10 mouse cellular contexts compared by ENCODE assay signal in genomic region chr17:79982548-79982947, GRCm38 (mm10).
DNase-seq lines count a peak whose midpoint lies in the region; ATAC-seq and TF ChIP-seq lines count a peak whose summit lies in the region.
"Had no signal": no experiment of that assay in that cellular context is flagged by ENCODE, and none has a peak within 500 bp of the region (broad histone marks: within the 10 kb centered on the region; RNA-seq: fewer than 3 reads in every experiment).

No protein-coding gene starts in this region.

- no peak for TF ChIP-seq EP300 in stomach, postnatal 0 days (optimal IDR thresholded peaks at IDR 0.05)

- H3K4me2 ChIP-seq in hindbrain, postnatal 0 days (ENCODE audit: low read depth, low read length): no peak overlapping the region
- H3K4me2 ChIP-seq in hindbrain, embryonic 14.5 days (replicated peaks): no peak overlapping the region
- H3K4me2 ChIP-seq in intestine, embryonic 15.5 days (replicated peaks): peak overlapping the region; percentile 34
- no peak overlapping the region for H3K4me2 ChIP-seq in stomach, postnatal 0 days (replicated peaks; ENCODE audit: low read depth)

- DNase-seq in hindbrain, postnatal 0 days (ENCODE audit: low spot score): no peak
- no peak for DNase-seq in hindbrain, embryonic 14.5 days (ENCODE audit: low spot score)
- DNase-seq in G1E (ENCODE audit: low spot score): no peak
- no peak for DNase-seq in stomach, postnatal 0 days (ENCODE audit: low spot score)
- no peak for DNase-seq in layer of hippocampus, adult 8-10 months (ENCODE audit: low spot score in 2 of 2)
- DNase-seq in ovary, postnatal 36 days (ENCODE audit: low spot score): no peak
- DNase-seq: adrenal gland, postnatal 25 days; kidney, adult 9 months had no signal

- H3K36me3 ChIP-seq in hindbrain, postnatal 0 days (ENCODE audit: insufficient read depth, low read length): no peaks in the 10 kb centered on the region
- H3K36me3 ChIP-seq in hindbrain, embryonic 14.5 days (replicated peaks; ENCODE audit: control insufficient read depth, insufficient read depth): no peaks in the 10 kb centered on the region
- H3K36me3 ChIP-seq in G1E (replicated peaks): no peaks in the 10 kb centered on the region
- H3K36me3 ChIP-seq in intestine, embryonic 15.5 days: no peaks in the 10 kb centered on the region
- H3K36me3 ChIP-seq in stomach, postnatal 0 days (ENCODE audit: control insufficient read depth, insufficient read depth, low read length): no peaks in the 10 kb centered on the region

- no peaks in the 10 kb centered on the region for H3K9me3 ChIP-seq in hindbrain, postnatal 0 days (ENCODE audit: low read length)
- H3K9me3 ChIP-seq in hindbrain, embryonic 14.5 days (ENCODE audit: control insufficient read depth, low read length): no peaks in the 10 kb centered on the region
- peaks cover 14% of the 10 kb centered on the region for H3K9me3 ChIP-seq in G1E (replicated peaks)
- no peaks in the 10 kb centered on the region for H3K9me3 ChIP-seq in intestine, embryonic 15.5 days
- H3K9me3 ChIP-seq in stomach, postnatal 0 days (ENCODE audit: control insufficient read depth, low read length): no peaks in the 10 kb centered on the region

- ATAC-seq in hindbrain, postnatal 0 days: peak; percentile 9; the same call in 1 of the 2 replicates
- no peak for ATAC-seq in hindbrain, embryonic 14.5 days (ENCODE audit: low FRiP score)
- peak; percentile 16; the same call in 1 of the 2 replicates for ATAC-seq in G1E (ENCODE audit: extremely low read depth, insufficient number of reproducible peaks, low FRiP score, poor library complexity, severe bottlenecking)
- peak; percentile 65 for ATAC-seq in intestine, embryonic 15.5 days
- ATAC-seq in stomach, postnatal 0 days (ENCODE audit: low FRiP score, low TSS enrichment): no peak

- 54% methylated on average over 7 of the region's 7 CpGs for WGBS in hindbrain, postnatal 0 days
- 37% methylated on average over 7 of the region's 7 CpGs for WGBS in hindbrain, embryonic 14.5 days
- WGBS in intestine, embryonic 15.5 days: 14% methylated on average over 7 of the region's 7 CpGs
- 35% methylated on average over 7 of the region's 7 CpGs for WGBS in stomach, postnatal 0 days

- 0 out of 2 replicates have a peak, but pooled peaks cover 2% of the 10 kb centered on the region for H3K4me1 ChIP-seq in hindbrain, postnatal 0 days (ENCODE audit: insufficient read depth, low read length)
- H3K4me1 ChIP-seq in hindbrain, embryonic 14.5 days (replicated peaks; ENCODE audit: control insufficient read depth, insufficient read depth, low read length): no peaks in the 10 kb centered on the region
- H3K4me1 ChIP-seq in G1E (ENCODE audit: insufficient read depth, low read depth, low read length): peaks cover 56% of the 10 kb centered on the region
- H3K4me1 ChIP-seq in intestine, embryonic 15.5 days (replicated peaks): peaks cover 13% of the 10 kb centered on the region
- H3K4me1 ChIP-seq in stomach, postnatal 0 days (replicated peaks; ENCODE audit: control insufficient read depth, insufficient read depth): no peaks in the 10 kb centered on the region

- H3K4me3 ChIP-seq in hindbrain, postnatal 0 days (ENCODE audit: low read length): no peak overlapping the region
- H3K4me3 ChIP-seq in hindbrain, embryonic 14.5 days (replicated peaks; ENCODE audit: low read length): no peak overlapping the region
- H3K4me3 ChIP-seq in G1E (ENCODE audit: low read depth, low read length): peak overlapping the region; percentile 69; the same call in 1 of the 2 replicates
- H3K4me3 ChIP-seq in intestine, embryonic 15.5 days (replicated peaks): no peak overlapping the region
- no peak overlapping the region for H3K4me3 ChIP-seq in stomach, postnatal 0 days (ENCODE audit: low read depth, low read length)

- TF ChIP-seq CTCF in hindbrain, postnatal 0 days (IDR thresholded peaks at IDR 0.05; ENCODE audit: low read depth): no peak
- TF ChIP-seq CTCF in G1E (IDR thresholded peaks at IDR 0.05; ENCODE audit: low read depth, low read length): no peak
- TF ChIP-seq CTCF in stomach, postnatal 0 days (IDR thresholded peaks at IDR 0.05; ENCODE audit: low read depth): no peak

- H3K9ac ChIP-seq in hindbrain, postnatal 0 days (replicated peaks; ENCODE audit: low read length): no peak overlapping the region; the same call in 1 of the 2 replicates
- H3K9ac ChIP-seq in hindbrain, embryonic 14.5 days: no peak overlapping the region
- H3K9ac ChIP-seq in intestine, embryonic 15.5 days: no peak overlapping the region
- H3K9ac ChIP-seq in stomach, postnatal 0 days (ENCODE audit: low read length): 0 out of 2 replicates have a peak overlapping the region, but pooled peaks have one; percentile 27

- H3K27ac ChIP-seq in hindbrain, postnatal 0 days: no peak overlapping the region
- H3K27ac ChIP-seq in hindbrain, embryonic 14.5 days: no peak overlapping the region
- H3K27ac ChIP-seq in intestine, embryonic 15.5 days: no peak overlapping the region
- H3K27ac ChIP-seq in stomach, postnatal 0 days (replicated peaks): no peak overlapping the region
- H3K27ac ChIP-seq: macrophage had no signal

- no peaks in the 10 kb centered on the region for H3K27me3 ChIP-seq in hindbrain, postnatal 0 days (ENCODE audit: insufficient read depth, low read length)
- H3K27me3 ChIP-seq in hindbrain, embryonic 14.5 days (ENCODE audit: control insufficient read depth, insufficient read depth, low read length): no peaks in the 10 kb centered on the region
- peaks cover 8% of the 10 kb centered on the region; the same call in 1 of the 2 replicates for H3K27me3 ChIP-seq in G1E (ENCODE audit: insufficient read depth, low read length)
- no peaks in the 10 kb centered on the region for H3K27me3 ChIP-seq in intestine, embryonic 15.5 days (replicated peaks)
- no peaks in the 10 kb centered on the region for H3K27me3 ChIP-seq in stomach, postnatal 0 days (ENCODE audit: control insufficient read depth, insufficient read depth, low read length)

Comparison
In these comparisons a context has a peak if more than half of its experiments do, and no peak if none do; other contexts are left out.
1. ATAC-seq: peak in hindbrain, postnatal 0 days (single experiment), G1E (single experiment) and intestine, embryonic 15.5 days (single experiment); none in hindbrain, embryonic 14.5 days (single experiment) and stomach, postnatal 0 days (single experiment).